Mouse (Mus musculus): Measurements from ENCODE around the gene Sdk1. TPM values are rescaled to one million over a fixed set of nuclear protein-coding genes. Genes with fewer than 3 reads are reported as not detected.

Sdk1 gene
- polyA plus RNA-seq, 1 experiment from 2014 or later, result 0.94 TPM

DNA sequence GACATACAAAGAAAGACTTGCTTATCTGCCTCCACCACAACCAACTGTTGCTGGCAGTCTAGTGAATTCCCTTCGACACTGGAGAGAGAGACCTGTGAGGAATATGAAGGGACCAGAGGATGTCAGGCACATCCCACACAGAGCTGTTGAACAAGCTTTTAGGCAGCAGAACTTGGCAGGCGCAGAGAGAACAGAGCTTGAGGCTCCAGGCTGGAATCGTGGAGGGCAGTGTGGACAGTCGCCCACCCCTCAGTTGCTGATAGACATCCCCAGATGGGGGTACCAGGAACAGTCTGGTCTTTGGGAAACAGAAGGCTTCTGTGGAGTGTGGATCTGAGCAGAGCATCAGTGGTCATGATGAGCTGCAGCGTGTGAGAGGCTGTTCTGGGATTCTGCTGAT is 747.4 kb downstream of the Sdk1 start:
- Histone ChIP-seq H3K9ac (ENCODE audit: low read depth, low read length) (no peak overlapping the region), H3K36me3 (ENCODE audit: control insufficient read depth, insufficient read depth) (no peaks in the 10 kb centered on the region), H3K4me3 (ENCODE audit: low read depth, low read length) (no peak overlapping the region), H3K27me3 (replicated peaks; ENCODE audit: control insufficient read depth, insufficient read depth, low read length) (no peaks in the 10 kb centered on the region), H3K4me1 (replicated peaks; ENCODE audit: control insufficient read depth, insufficient read depth, low read length) (no peaks in the 10 kb centered on the region), H3K9me3 (ENCODE audit: control insufficient read depth) (no peaks in the 10 kb centered on the region), H3K27ac (ENCODE audit: low read depth, low read length) (no peak overlapping the region), H3K4me2 (replicated peaks; ENCODE audit: low read depth) (no peak overlapping the region)
- ATAC-seq, result no peak
- no peak for TF ChIP-seq CTCF (IDR thresholded peaks at IDR 0.05; ENCODE audit: low read depth)
- WGBS, result 67% methylated on average over 5 of the region's 5 CpGs

DNA sequence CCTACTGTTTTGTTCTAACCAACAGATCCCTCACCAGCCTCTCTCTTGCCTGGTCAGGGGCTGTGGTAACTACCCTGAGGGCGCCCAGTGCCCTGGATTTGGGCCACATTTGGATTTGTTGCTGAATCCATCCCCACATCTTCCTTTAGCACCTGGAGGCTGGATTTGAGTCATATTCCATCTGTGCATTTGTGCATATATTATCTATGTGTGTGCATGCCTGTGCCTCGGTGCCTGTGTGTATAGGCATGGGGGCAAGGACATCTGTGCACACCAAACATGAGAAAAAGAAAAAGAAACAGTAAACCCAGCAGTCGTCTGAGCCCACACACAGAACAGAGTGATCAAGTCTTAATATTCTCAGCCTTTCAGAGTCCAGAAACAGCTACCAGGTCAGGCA is 752.9 kb downstream of the Sdk1 start:
- 83% methylated on average over 3 of the region's 3 CpGs for WGBS
- no peak for TF ChIP-seq CTCF (IDR thresholded peaks at IDR 0.05; ENCODE audit: low read depth)
- Histone ChIP-seq H3K9ac (ENCODE audit: low read depth, low read length) (no peak overlapping the region), H3K9me3 (ENCODE audit: control insufficient read depth) (no peaks in the 10 kb centered on the region), H3K4me3 (ENCODE audit: low read depth, low read length) (no peak overlapping the region), H3K4me1 (replicated peaks; ENCODE audit: control insufficient read depth, insufficient read depth, low read length) (no peaks in the 10 kb centered on the region), H3K27me3 (replicated peaks; ENCODE audit: control insufficient read depth, insufficient read depth, low read length) (no peaks in the 10 kb centered on the region), H3K27ac (ENCODE audit: low read depth, low read length) (no peak overlapping the region), H3K4me2 (replicated peaks; ENCODE audit: low read depth) (no peak overlapping the region), H3K36me3 (ENCODE audit: control insufficient read depth, insufficient read depth) (no peaks in the 10 kb centered on the region)
- no peak for ATAC-seq

DNA sequence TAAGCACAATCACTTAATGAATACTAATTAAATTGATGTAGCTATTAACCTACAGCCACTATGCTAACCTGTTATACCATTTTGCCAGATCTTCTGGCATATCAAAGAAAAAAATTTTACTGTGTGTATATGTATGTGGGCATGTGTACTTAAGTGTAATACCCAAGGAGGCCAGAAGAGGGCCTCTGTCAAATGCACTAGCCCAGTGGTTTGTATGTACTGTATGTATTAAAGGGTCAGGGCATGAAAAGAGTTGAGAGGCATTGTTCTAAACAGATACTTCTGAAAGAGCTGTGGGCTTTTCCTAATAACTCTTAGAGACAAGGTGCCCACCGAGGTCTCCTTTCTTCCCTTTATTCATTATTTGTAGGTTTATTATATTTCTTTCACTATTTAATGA is 759.0 kb downstream of the Sdk1 start:
- WGBS, result 96% methylated on average over 1 of the region's 1 CpGs
- Histone ChIP-seq H3K4me2 (replicated peaks; ENCODE audit: low read depth) (no peak overlapping the region), H3K27me3 (replicated peaks; ENCODE audit: control insufficient read depth, insufficient read depth, low read length) (no peaks in the 10 kb centered on the region), H3K9ac (ENCODE audit: low read depth, low read length) (no peak overlapping the region), H3K9me3 (ENCODE audit: control insufficient read depth) (no peaks in the 10 kb centered on the region), H3K4me3 (ENCODE audit: low read depth, low read length) (no peak overlapping the region), H3K27ac (ENCODE audit: low read depth, low read length) (no peak overlapping the region), H3K36me3 (ENCODE audit: control insufficient read depth, insufficient read depth) (no peaks in the 10 kb centered on the region), H3K4me1 (replicated peaks; ENCODE audit: control insufficient read depth, insufficient read depth, low read length) (no peaks in the 10 kb centered on the region)
- no peak for TF ChIP-seq CTCF (IDR thresholded peaks at IDR 0.05; ENCODE audit: low read depth)
- ATAC-seq, result no peak

DNA sequence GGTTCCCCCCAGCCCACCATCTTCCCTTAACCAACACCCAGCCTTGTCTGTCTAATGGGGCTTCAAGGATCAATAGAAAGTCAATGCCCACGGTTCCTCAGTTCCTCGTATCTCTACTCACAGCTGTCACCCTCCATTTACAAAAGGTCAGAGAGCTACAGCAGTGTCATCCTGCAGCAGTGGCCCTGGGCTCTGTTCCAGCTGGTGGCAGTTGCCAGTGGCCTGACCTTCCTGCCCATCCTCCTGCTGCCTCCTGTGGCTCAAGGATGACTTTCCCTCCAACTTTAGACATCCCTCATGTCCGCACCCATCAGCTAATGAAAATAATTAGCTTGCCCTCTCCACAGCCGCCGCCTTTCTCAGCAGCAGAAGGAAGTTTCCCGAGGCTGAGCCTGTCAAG is 759.8 kb downstream of the Sdk1 start:
- H3K4me2 ChIP-seq (replicated peaks; ENCODE audit: low read depth), result no peak overlapping the region
- H3K27ac ChIP-seq (ENCODE audit: low read depth, low read length), result no peak overlapping the region
- no peaks in the 10 kb centered on the region for H3K27me3 ChIP-seq (replicated peaks; ENCODE audit: control insufficient read depth, insufficient read depth, low read length)
- ATAC-seq, result no peak
- 58% methylated on average over 6 of the region's 6 CpGs for WGBS
- H3K9ac ChIP-seq (ENCODE audit: low read depth, low read length), result no peak overlapping the region
- H3K4me3 ChIP-seq (ENCODE audit: low read depth, low read length), result no peak overlapping the region
- no peaks in the 10 kb centered on the region for H3K36me3 ChIP-seq (ENCODE audit: control insufficient read depth, insufficient read depth)
- no peaks in the 10 kb centered on the region for H3K9me3 ChIP-seq (ENCODE audit: control insufficient read depth)
- H3K4me1 ChIP-seq (replicated peaks; ENCODE audit: control insufficient read depth, insufficient read depth, low read length), result no peaks in the 10 kb centered on the region
- TF ChIP-seq CTCF (IDR thresholded peaks at IDR 0.05; ENCODE audit: low read depth), result no peak

DNA sequence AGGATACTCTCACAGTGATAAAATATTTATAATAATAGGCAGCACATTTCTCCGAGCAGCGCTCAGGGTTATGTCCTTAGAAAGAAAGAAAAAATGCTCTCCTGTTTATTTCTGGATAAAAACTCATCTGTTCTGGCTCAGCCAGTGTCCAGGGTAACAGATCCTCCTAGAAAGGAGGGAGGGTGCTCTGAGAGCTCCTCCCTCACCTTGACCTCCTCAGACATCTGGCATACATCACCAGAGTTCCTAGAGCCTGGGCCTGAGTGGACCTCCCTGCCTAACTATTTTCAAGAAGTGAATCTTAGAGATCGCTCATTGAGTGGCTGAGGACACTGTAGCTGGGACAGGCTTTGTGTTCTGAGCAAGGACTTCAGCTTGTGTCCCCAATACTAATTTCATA is 760.7 kb downstream of the Sdk1 start:
- Histone ChIP-seq H3K9me3 (ENCODE audit: control insufficient read depth) (no peaks in the 10 kb centered on the region), H3K4me1 (replicated peaks; ENCODE audit: control insufficient read depth, insufficient read depth, low read length) (no peaks in the 10 kb centered on the region), H3K27ac (ENCODE audit: low read depth, low read length) (no peak overlapping the region), H3K4me2 (replicated peaks; ENCODE audit: low read depth) (no peak overlapping the region), H3K36me3 (ENCODE audit: control insufficient read depth, insufficient read depth) (no peaks in the 10 kb centered on the region), H3K27me3 (replicated peaks; ENCODE audit: control insufficient read depth, insufficient read depth, low read length) (no peaks in the 10 kb centered on the region), H3K4me3 (ENCODE audit: low read depth, low read length) (no peak overlapping the region), H3K9ac (ENCODE audit: low read depth, low read length) (no peak overlapping the region)
- 69% methylated on average over 3 of the region's 3 CpGs for WGBS
- TF ChIP-seq CTCF (IDR thresholded peaks at IDR 0.05; ENCODE audit: low read depth), result no peak
- ATAC-seq, result no peak

DNA sequence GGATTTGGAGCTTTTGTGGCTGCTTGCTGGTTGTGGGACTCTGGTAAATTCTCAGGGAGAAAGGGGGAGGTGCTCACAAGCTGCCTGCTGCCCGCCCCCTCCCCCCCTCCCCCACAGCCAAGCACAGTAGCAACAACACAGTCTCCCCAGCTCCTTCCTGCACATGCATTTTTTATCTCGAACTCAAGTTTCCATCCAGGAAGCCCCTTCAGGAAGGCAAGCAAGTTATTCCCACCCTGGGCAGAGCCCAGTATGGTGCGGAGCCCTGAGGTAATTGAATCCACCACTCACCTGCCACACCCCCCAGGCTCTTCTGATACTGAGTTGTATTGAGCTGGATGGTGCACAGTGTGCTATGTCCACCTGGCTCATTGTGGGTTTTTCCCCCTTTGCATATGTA is 768.9 kb downstream of the Sdk1 start:
- Histone ChIP-seq H3K4me1 (replicated peaks; ENCODE audit: control insufficient read depth, insufficient read depth, low read length) (no peaks in the 10 kb centered on the region), H3K9ac (ENCODE audit: low read depth, low read length) (no peak overlapping the region), H3K36me3 (ENCODE audit: control insufficient read depth, insufficient read depth) (no peaks in the 10 kb centered on the region), H3K4me3 (ENCODE audit: low read depth, low read length) (no peak overlapping the region), H3K9me3 (ENCODE audit: control insufficient read depth) (no peaks in the 10 kb centered on the region), H3K4me2 (replicated peaks; ENCODE audit: low read depth) (no peak overlapping the region), H3K27me3 (replicated peaks; ENCODE audit: control insufficient read depth, insufficient read depth, low read length) (no peaks in the 10 kb centered on the region), H3K27ac (ENCODE audit: low read depth, low read length) (no peak overlapping the region)
- ATAC-seq, result no peak
- TF ChIP-seq CTCF (IDR thresholded peaks at IDR 0.05; ENCODE audit: low read depth), result no peak
- 37% methylated on average over 3 of the region's 3 CpGs for WGBS

DNA sequence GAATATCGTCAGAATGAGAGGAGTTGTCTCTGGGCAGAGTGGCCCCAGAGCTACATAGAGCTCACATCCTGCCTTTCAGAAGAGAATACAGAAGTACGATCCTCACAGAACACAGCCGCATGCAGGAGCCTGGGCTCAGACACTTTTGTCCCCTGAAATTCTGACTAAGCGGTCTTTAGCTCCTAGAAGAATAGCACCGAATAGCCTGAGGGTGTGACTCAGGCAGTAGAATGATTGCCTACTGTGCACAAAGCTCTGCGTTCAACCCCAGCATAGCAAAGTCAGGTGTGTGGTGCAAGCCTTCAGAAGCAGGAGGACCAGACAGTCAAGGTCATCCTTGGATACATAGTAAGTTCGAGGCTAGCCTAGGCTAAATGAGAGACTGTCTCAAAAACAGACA is 775.7 kb downstream of the Sdk1 start:
- Histone ChIP-seq H3K27me3 (replicated peaks; ENCODE audit: control insufficient read depth, insufficient read depth, low read length) (no peaks in the 10 kb centered on the region), H3K4me2 (replicated peaks; ENCODE audit: low read depth) (no peak overlapping the region), H3K36me3 (ENCODE audit: control insufficient read depth, insufficient read depth) (no peaks in the 10 kb centered on the region), H3K9ac (ENCODE audit: low read depth, low read length) (no peak overlapping the region), H3K4me1 (replicated peaks; ENCODE audit: control insufficient read depth, insufficient read depth, low read length) (no peaks in the 10 kb centered on the region), H3K27ac (ENCODE audit: low read depth, low read length) (no peak overlapping the region), H3K9me3 (ENCODE audit: control insufficient read depth) (no peaks in the 10 kb centered on the region), H3K4me3 (ENCODE audit: low read depth, low read length) (no peak overlapping the region)
- 90% methylated on average over 7 of the region's 7 CpGs for WGBS
- no peak for TF ChIP-seq CTCF (IDR thresholded peaks at IDR 0.05; ENCODE audit: low read depth)
- ATAC-seq, result no peak

Measured in intestine, postnatal 0 days (tissue).